In the genomic region with DNA sequence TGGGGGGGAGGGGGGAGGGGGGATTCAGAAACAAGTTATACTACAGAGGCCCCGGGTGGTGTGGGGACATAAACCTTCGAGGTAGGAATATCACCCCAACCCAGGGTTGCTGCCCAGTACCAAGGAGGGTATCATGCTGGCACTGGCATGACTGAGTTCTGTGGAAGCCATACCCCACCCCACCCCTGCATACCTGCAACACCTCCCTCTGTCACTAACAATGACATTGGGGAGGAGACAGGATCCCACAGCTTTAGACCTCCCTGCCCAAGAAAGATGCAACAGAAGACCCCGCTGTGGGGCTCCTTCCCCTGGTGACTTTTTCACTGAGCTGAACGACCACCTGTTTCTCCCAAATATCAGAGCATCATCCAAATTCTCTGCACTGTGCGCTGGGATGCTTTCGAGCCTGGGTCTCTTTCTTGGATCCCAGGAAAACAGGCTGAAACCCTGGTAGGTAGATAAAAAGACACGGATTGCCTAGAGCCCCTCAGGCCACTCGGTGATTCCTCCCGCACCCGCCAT, we compare ENCODE assay signal across 9 mouse cellular contexts.
A peak's percentile ranks its signal among the peaks of the same experiment; 100 is the strongest.
DNase-seq lines count a peak whose midpoint lies in the region; ATAC-seq and TF ChIP-seq lines count a peak whose summit lies in the region.
"Had no signal": no experiment of that assay in that cellular context is flagged by ENCODE, and none has a peak within 500 bp of the region (broad histone marks: within the 10 kb centered on the region; RNA-seq: fewer than 3 reads in every experiment).

No protein-coding gene starts in this region.

- no peaks in the 10 kb centered on the region for H3K36me3 ChIP-seq in lung, embryonic 16.5 days (ENCODE audit: control insufficient read depth, insufficient read depth, low read length)
- H3K36me3 ChIP-seq in limb, embryonic 14.5 days (ENCODE audit: control insufficient read depth, insufficient read depth, low read length) = no peaks in the 10 kb centered on the region
- no peaks in the 10 kb centered on the region for H3K36me3 ChIP-seq in stomach, embryonic 16.5 days (ENCODE audit: control insufficient read depth, insufficient read depth, low read length)

- WGBS in lung, embryonic 16.5 days = 20% methylated on average over 10 of the region's 10 CpGs
- 9% methylated on average over 10 of the region's 10 CpGs for WGBS in limb, embryonic 14.5 days
- WGBS in stomach, embryonic 16.5 days = 23% methylated on average over 10 of the region's 10 CpGs

- H3K9me3 ChIP-seq in lung, embryonic 16.5 days (ENCODE audit: control insufficient read depth, low read length) = no peaks in the 10 kb centered on the region
- H3K9me3 ChIP-seq in limb, embryonic 14.5 days (ENCODE audit: control insufficient read depth, low read length) = no peaks in the 10 kb centered on the region
- no peaks in the 10 kb centered on the region for H3K9me3 ChIP-seq in stomach, embryonic 16.5 days (replicated peaks; ENCODE audit: control insufficient read depth, low read length)

- H3K27ac ChIP-seq in lung, embryonic 16.5 days (ENCODE audit: low read length) = peak overlapping the region; percentile 94
- peak overlapping the region; percentile 91 for H3K27ac ChIP-seq in limb, embryonic 14.5 days (replicated peaks; ENCODE audit: low read depth, low read length)
- H3K27ac ChIP-seq in stomach, embryonic 16.5 days (ENCODE audit: low read length) = peak overlapping the region; percentile 79

- H3K4me3 ChIP-seq in lung, embryonic 16.5 days (ENCODE audit: low read length) = peak overlapping the region; percentile 46
- H3K4me3 ChIP-seq in limb, embryonic 14.5 days (replicated peaks; ENCODE audit: low read length) = peak overlapping the region; percentile 24
- H3K4me3 ChIP-seq in stomach, embryonic 16.5 days (replicated peaks; ENCODE audit: low read length) = peak overlapping the region; percentile 37

- H3K4me2 ChIP-seq in lung, embryonic 16.5 days (ENCODE audit: low read depth, low read length) = peak overlapping the region; percentile 77
- H3K4me2 ChIP-seq in limb, embryonic 14.5 days (replicated peaks; ENCODE audit: low read depth, low read length, severe bottlenecking) = peak overlapping the region; percentile 52
- peak overlapping the region; percentile 61 for H3K4me2 ChIP-seq in stomach, embryonic 16.5 days (ENCODE audit: low read depth, low read length)

- no peak for ATAC-seq in lung, embryonic 16.5 days (ENCODE audit: low read depth)
- no peak for ATAC-seq in limb, embryonic 14.5 days (ENCODE audit: low FRiP score, low read depth)
- no peak for ATAC-seq in stomach, embryonic 16.5 days (ENCODE audit: insufficient read depth, low FRiP score)

- peak; percentile 7 for DNase-seq in embryo, embryonic 9.5 days (ENCODE audit: extremely low spot score)
- DNase-seq in embryo, embryonic 11 days = no peak
- DNase-seq in lung, postnatal 10 days = no peak
- no peak for DNase-seq in limb, embryonic 14.5 days (ENCODE audit: low spot score)
- no peak for DNase-seq in cerebellum, postnatal 25 days
- no peak for DNase-seq in urinary bladder, postnatal 25 days (ENCODE audit: low spot score)
- DNase-seq: cerebellum, adult 11-12 months had no signal

- no peaks in the 10 kb centered on the region for H3K27me3 ChIP-seq in lung, embryonic 16.5 days (ENCODE audit: control insufficient read depth, insufficient read depth, low read depth, low read length)
- H3K27me3 ChIP-seq in limb, embryonic 14.5 days (ENCODE audit: control insufficient read depth, insufficient read depth, low read length) = no peaks in the 10 kb centered on the region
- no peaks in the 10 kb centered on the region for H3K27me3 ChIP-seq in stomach, embryonic 16.5 days (ENCODE audit: control insufficient read depth, insufficient read depth, low read length)

- H3K9ac ChIP-seq in lung, embryonic 16.5 days (ENCODE audit: low read length) = peak overlapping the region; percentile 65
- peak overlapping the region; percentile 47 for H3K9ac ChIP-seq in limb, embryonic 14.5 days (ENCODE audit: low read depth, low read length, severe bottlenecking)
- H3K9ac ChIP-seq in stomach, embryonic 16.5 days (ENCODE audit: low read length) = peak overlapping the region; percentile 67

- no peak for TF ChIP-seq POLR2A in limb, embryonic 14.5 days (IDR thresholded peaks at IDR 0.05; ENCODE audit: borderline replicate concordance, extremely low read depth, insufficient read depth, insufficient read length)

- H3K4me1 ChIP-seq in lung, embryonic 16.5 days (replicated peaks; ENCODE audit: control insufficient read depth, insufficient read depth, low read length) = peaks cover 36% of the 10 kb centered on the region
- peaks cover 68% of the 10 kb centered on the region for H3K4me1 ChIP-seq in limb, embryonic 14.5 days (ENCODE audit: control insufficient read depth, insufficient read depth, low read length)
- H3K4me1 ChIP-seq in stomach, embryonic 16.5 days (ENCODE audit: control insufficient read depth, insufficient read depth, low read length) = peaks cover 29% of the 10 kb centered on the region
